Mouse (Mus musculus) embryonic facial prominence, embryonic 10.5 days (tissue): Measurements from ENCODE around the gene Pcif1. TPM values are rescaled to one million over a fixed set of nuclear protein-coding genes. Genes with fewer than 3 reads are reported as not detected.
A peak's percentile ranks its signal among the peaks of the same experiment; 100 is the strongest.
"Not testable (repeated sequence)": the region's sequence is repeated elsewhere in the genome, so short reads cannot be mapped to it uniquely, and the experiment has no call there.

Experiments used
- DNase-seq: peaks from one replicate; pipeline ENCODE4 v3.0.0-alpha.2; 2017; ENCODE audit warnings: low spot score
- H3K27ac ChIP-seq: fragments of 300-500 bp; sonication (generic); replicated peaks from 2 replicates; pipeline ENCODE4 v1.5.1; 2016; ENCODE audit warnings: mild to moderate bottlenecking
- H3K27me3 ChIP-seq: fragments of 300-500 bp; sonication (generic); replicated peaks from 2 replicates; pipeline ENCODE4 v1.6.1; 2016; ENCODE audit warnings: low read depth, mild to moderate bottlenecking; ENCODE audit not compliant: poor library complexity, severe bottlenecking
- H3K36me3 ChIP-seq: fragments of 300-500 bp; sonication (generic); replicated peaks from 2 replicates; pipeline ENCODE4 v1.6.1; 2016; ENCODE audit warnings: mild to moderate bottlenecking, moderate library complexity
- H3K4me1 ChIP-seq: fragments of 300-500 bp; sonication (generic); 2 replicates; pipeline ENCODE4 v1.6.1; 2016
- H3K4me3 ChIP-seq: fragments of 300-500 bp; sonication (generic); 2 replicates; pipeline ENCODE4 v1.5.1; 2016; ENCODE audit warnings: mild to moderate bottlenecking, moderate library complexity
- H3K9me3 ChIP-seq: fragments of 300-500 bp; sonication (generic); 2 replicates; pipeline ENCODE4 v1.6.1; 2016; ENCODE audit warnings: mild to moderate bottlenecking
- WGBS: fragments of 180-500 bp; shearing (Covaris S2); methylation state at CpG from one replicate; pipeline ENCODE4 v1.1.7; 2016; 5-methylcytosine and 5-hydroxymethylcytosine counted together
- polyA plus RNA-seq: library from polyadenylated mRNA; unstranded; fragments of >200 nt; fragmentation: Nextera tagmentation; extraction: Ambion mirVana; gene quantifications from 2 replicates; pipeline ENCODE4 v1.2.1, GENCODE M21; 2016

Pcif1 gene
- polyA plus RNA-seq, result 77.2 and 81.2 TPM in 2 replicates

DNA sequence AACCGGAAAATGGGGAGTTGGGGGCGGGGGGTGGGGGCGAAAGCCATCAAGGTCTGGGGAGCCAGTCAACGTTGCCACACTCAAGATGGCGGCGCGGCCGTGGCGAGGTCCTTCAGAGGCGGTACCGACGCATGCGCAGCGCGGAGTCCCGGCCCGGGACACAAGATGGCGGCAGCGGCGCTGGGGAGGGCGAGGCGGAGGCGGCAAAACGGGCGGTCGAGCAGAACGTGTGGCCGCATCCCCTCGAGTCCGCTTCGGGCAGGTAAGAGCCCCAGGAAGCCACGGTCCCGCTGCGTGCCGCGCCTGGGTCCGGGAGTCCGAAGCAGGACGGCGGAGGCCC lies at the start of gene Pcif1:
Pcif1 (plus strand) TSS at position 77 of the 340 bp plus-strand sequence.
- peak; percentile 96 for DNase-seq
- Histone ChIP-seq H3K4me1 (peaks cover 38% of the 10 kb centered on the region), H3K27ac (peak within 1 kb of the TSS; percentile 100), H3K36me3 (peaks cover 26% of the 10 kb centered on the region), H3K9me3 (no peaks in the 10 kb centered on the region), H3K4me3 (peak within 1 kb of the TSS; percentile 90), H3K27me3 (no peaks in the 10 kb centered on the region)
- WGBS, result under 1% methylated on average over 40 of the region's 40 CpGs

DNA sequence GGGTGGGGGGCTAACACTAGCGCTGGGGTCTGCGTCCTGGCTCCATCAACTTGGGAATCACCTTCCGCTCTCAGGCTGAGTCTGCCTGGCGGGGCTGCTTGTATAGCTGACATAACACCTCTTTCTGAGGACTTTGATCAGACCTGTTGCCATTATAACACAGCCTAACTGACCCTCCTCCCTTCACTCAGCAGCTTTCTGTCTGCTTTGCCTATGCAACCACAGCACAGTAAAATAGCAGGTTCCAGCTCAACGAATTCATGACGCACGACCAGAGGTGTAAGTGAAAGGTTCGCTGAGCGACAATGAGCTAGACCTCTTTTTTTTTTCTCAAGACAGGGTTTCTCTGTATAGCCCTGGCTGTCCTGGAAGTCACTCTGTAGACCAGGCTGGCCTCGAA lies 48.1 kb upstream of the Pcif1 start:
- 90% methylated on average over 10 of the region's 10 CpGs for WGBS

DNA sequence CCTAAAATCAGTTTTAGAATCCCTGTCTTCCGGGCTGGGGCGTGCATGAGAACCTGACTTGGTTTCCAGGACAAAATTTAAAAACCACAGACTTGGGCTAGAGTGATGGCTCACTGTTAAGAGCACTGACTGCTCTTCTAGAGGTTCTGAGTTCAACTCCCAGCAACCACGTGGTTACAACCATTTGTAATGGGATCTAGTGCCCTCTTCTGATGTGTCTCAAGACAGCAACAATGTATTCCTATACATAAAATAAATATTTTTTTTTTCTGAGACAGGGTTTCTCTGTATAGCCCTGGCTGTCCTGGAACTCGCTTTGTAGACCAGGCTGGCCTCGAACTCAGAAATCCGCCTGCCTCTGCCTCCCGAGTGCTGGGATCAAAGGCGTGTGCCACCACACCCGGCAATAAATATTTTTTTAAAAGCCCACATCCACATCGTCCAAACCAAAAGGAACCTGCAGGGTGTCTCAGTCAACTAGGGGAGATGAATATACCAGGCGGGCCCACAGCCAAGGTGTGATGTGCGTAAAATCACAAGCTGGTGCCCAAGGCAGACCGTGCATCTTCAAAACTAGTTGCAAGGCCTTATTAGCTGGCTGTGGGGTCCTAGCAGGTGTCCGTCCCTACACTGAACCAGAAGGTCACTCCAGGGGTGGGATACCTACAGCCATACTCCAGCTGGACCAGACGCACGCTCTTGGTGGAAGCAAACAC lies 46.9 kb upstream of the Pcif1 start:
- Histone ChIP-seq H3K27me3 (no peaks in the 10 kb centered on the region), H3K36me3 (peaks cover 38% of the 10 kb centered on the region), H3K4me3 (peak overlapping the region; percentile 71), H3K9me3 (no peaks in the 10 kb centered on the region), H3K4me1 (peaks cover 28% of the 10 kb centered on the region), H3K27ac (peak overlapping the region; percentile 92)
- DNase-seq, result no peak
- WGBS, result 67% methylated on average over 16 of the region's 16 CpGs

More for the DNA sequence above, 48.1 kb upstream of the Pcif1 start:
- no peak for DNase-seq
- Histone ChIP-seq H3K4me3 (no peak overlapping the region; the same call in 1 of the 2 replicates), H3K36me3 (peaks cover 39% of the 10 kb centered on the region), H3K27me3 (no peaks in the 10 kb centered on the region), H3K9me3 (no peaks in the 10 kb centered on the region), H3K4me1 (peaks cover 28% of the 10 kb centered on the region), H3K27ac (no peak overlapping the region)

DNA sequence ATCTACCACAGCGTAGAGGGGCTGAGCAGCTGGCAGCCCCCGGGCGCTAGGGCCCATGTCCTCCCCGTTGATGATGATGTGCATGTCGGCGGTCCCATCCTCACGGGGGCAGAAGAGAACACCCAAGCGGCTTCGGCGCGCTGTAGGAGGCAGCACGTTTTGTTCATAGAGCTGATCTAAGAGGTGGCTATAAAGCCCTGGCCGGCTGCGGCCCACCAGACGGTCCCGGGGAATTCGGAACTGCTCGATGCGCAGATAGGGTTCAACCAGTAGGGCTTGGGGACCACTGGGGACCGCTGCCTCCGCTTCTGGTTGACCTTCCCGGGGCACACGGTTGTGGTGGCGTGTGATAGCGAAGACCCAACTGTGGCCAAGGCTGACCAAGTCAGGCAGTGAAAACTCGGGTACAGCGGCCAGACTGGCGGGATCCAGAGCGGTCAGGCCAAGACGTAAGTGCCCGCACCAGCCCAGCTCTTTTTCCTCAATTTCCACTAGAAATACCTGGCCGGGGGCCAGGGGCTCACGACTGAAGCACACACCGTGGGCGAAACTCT lies 46.3 kb upstream of the Pcif1 start, which contains the start of gene Ctsa:
Ctsa (plus strand) TSS at position 126 of the 554 bp plus-strand sequence.
- Histone ChIP-seq H3K9me3 (no peaks in the 10 kb centered on the region), H3K27ac (peak within 1 kb of the TSS; percentile 92), H3K4me1 (peaks cover 28% of the 10 kb centered on the region), H3K36me3 (peaks cover 38% of the 10 kb centered on the region), H3K27me3 (no peaks in the 10 kb centered on the region), H3K4me3 (peak within 1 kb of the TSS; percentile 71)
- WGBS, result under 1% methylated on average over 35 of the region's 35 CpGs
- DNase-seq, result peak; percentile 82

DNA sequence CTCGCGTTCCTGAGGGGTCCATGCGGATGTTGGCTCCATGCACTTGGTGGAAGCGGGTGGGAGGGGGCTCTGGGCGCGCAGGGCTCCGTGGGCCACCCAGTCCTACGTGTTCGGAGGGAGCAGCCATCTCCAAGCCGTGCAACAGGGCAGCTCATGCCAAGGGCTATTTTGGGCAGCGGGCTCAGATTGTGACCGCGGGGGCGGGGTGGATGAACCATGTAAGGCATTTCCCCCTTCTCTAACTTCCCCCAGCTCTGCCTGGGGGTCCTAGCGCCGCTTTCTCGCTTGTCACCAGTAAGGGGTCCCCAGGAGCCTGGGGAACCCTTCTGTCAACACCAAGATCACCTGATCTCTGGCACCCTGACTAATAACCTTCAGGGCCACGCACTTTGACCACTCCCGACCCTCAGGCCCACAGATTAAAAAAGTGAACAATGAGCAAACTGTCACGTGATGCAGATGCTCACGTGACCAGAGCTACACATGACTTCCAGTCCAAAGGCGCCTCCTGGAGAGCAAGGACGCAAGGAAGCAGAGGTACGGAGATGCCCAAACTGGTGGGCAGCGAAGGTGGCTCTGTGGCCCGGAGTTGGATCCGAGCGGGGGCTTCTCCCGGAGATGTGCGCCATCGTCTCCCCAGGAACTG lies 45.7 kb upstream of the Pcif1 start, which contains the start of gene Neurl2:
Neurl2 (minus strand) TSS at position 143 of the 646 bp plus-strand sequence.
- peak within 1 kb of the TSS; percentile 71 for H3K4me3 ChIP-seq
- DNase-seq, result peak; percentile 92
- H3K27ac ChIP-seq, result peak within 1 kb of the TSS; percentile 92
- peaks cover 38% of the 10 kb centered on the region for H3K36me3 ChIP-seq
- WGBS, result under 1% methylated on average over 31 of the region's 31 CpGs
- no peaks in the 10 kb centered on the region for H3K9me3 ChIP-seq
- peaks cover 28% of the 10 kb centered on the region for H3K4me1 ChIP-seq
- H3K27me3 ChIP-seq, result no peaks in the 10 kb centered on the region

DNA sequence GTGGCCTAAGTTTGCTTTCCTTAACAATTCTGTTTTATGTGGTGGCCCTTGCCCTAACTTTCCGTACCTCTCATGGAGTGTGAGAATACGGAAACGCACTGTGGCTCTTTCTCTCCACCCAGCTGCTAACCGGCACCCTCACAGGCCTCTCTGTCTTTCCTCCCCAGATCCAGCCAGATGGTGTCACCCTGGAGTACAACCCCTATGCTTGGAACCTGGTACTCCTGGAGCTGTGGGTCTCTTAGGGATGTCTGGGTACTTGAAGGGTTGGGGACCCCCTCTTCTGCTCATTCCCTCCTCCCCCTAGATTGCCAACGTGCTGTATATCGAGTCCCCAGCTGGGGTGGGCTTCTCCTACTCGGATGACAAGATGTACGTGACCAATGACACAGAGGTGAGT lies 44.6 kb upstream of the Pcif1 start:
- no peak for DNase-seq
- peaks cover 28% of the 10 kb centered on the region for H3K4me1 ChIP-seq
- no peaks in the 10 kb centered on the region for H3K9me3 ChIP-seq
- H3K4me3 ChIP-seq, result peak overlapping the region; percentile 71
- H3K36me3 ChIP-seq, result peaks cover 42% of the 10 kb centered on the region
- WGBS, result 44% methylated on average over 8 of the region's 8 CpGs
- H3K27me3 ChIP-seq, result no peaks in the 10 kb centered on the region
- H3K27ac ChIP-seq, result peak overlapping the region; percentile 92; the same call in 1 of the 2 replicates

DNA sequence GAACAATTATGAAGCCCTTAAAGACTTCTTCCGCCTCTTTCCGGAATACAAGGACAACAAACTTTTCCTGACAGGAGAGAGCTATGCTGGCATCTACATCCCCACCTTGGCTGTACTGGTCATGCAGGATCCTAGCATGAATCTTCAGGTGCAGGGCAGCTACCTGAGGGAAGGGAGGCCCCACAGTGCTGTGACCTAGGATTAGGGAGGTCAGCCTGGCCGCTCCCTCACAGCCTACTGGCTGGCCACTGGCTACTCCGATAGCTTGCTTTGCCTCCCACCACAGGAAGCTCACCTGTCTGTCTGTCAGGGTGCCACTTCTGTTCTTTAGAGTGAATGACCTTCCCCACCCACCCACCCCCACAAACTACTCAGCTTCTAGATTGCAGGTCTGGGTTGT lies 43.9 kb upstream of the Pcif1 start:
- Histone ChIP-seq H3K27ac (no peak overlapping the region), H3K4me1 (peaks cover 28% of the 10 kb centered on the region), H3K36me3 (peaks cover 49% of the 10 kb centered on the region), H3K9me3 (no peaks in the 10 kb centered on the region), H3K27me3 (no peaks in the 10 kb centered on the region), H3K4me3 (peak overlapping the region; percentile 71)
- DNase-seq, result no peak
- 92% methylated on average over 4 of the region's 4 CpGs for WGBS

DNA sequence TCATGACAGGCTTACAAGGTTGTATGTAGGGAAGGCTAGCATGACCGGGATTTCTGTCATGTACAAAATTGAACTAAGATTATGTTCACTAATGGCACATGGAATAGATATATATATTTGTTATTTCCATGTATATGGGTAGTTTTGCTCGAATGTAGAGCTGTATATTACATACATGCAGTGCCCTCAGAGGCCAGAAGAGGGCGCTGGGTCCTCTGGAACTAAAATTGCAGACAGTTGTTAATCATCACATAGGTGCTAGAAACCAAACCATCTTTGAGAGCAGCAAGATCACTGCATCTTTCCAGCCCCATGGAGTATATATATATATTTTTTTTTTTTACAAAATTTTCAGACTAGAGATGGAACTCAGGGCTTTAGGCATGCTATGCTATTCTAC lies 33.3 kb upstream of the Pcif1 start:
- peaks cover 41% of the 10 kb centered on the region for H3K36me3 ChIP-seq
- no peak for DNase-seq
- H3K27ac ChIP-seq, result no peak overlapping the region
- no peaks in the 10 kb centered on the region for H3K4me1 ChIP-seq
- no peak overlapping the region for H3K4me3 ChIP-seq
- H3K27me3 ChIP-seq, result no peaks in the 10 kb centered on the region
- WGBS, result 53% methylated on average over 3 of the region's 3 CpGs
- H3K9me3 ChIP-seq, result no peaks in the 10 kb centered on the region

DNA sequence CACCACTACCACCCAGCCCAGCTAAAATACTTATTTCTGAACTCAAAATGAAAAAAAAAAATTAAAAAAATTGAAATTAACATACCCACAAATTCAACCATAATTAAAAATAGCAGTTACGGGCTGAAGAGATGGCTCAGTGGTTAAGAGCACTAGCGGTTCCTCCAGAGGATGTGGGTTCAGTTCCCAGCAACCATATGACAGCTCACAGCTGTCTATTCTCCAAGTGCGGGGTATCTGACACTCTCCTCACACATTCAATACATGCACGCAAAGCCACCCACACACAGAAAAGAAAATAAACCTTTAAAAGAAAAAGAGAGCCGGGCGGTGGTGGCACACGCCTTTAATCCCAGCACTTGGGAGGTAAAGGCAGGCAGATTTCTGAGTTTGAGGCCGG lies 29.0 kb upstream of the Pcif1 start:
- 88% methylated on average over 8 of the region's 8 CpGs for WGBS
- H3K27ac ChIP-seq, result no peak overlapping the region
- no peak for DNase-seq
- H3K4me3 ChIP-seq, result no peak overlapping the region
- peaks cover 5% of the 10 kb centered on the region for H3K4me1 ChIP-seq
- no peaks in the 10 kb centered on the region for H3K9me3 ChIP-seq
- H3K36me3 ChIP-seq, result peaks cover 44% of the 10 kb centered on the region
- H3K27me3 ChIP-seq, result peaks cover 14% of the 10 kb centered on the region

DNA sequence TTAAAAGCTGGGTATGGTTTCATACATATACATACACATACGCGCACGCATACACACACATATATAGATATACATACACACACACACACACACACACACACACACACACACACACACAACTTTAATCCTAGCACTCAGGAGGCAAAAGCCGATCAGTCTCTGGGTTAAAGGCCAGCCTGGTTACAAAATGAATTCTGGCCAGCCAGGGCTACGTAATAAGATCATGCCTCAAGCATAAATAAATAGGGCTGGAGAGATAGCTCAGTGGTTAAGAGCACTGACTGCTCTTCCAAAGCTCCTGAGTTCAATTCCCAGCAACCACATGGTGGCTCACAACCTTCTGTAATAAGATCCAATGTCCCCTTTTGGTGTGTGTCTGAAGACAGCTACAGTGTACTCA lies 23.5 kb upstream of the Pcif1 start:
- Histone ChIP-seq H3K4me3 (peak overlapping the region; percentile 66; the same call in 1 of the 2 replicates), H3K36me3 (peaks cover 21% of the 10 kb centered on the region), H3K27me3 (peaks cover 64% of the 10 kb centered on the region), H3K4me1 (peaks cover 54% of the 10 kb centered on the region)
- H3K9me3 ChIP-seq, DNase-seq, H3K27ac ChIP-seq: not testable (repeated sequence)
- 80% methylated on average over 5 of the region's 5 CpGs for WGBS

DNA sequence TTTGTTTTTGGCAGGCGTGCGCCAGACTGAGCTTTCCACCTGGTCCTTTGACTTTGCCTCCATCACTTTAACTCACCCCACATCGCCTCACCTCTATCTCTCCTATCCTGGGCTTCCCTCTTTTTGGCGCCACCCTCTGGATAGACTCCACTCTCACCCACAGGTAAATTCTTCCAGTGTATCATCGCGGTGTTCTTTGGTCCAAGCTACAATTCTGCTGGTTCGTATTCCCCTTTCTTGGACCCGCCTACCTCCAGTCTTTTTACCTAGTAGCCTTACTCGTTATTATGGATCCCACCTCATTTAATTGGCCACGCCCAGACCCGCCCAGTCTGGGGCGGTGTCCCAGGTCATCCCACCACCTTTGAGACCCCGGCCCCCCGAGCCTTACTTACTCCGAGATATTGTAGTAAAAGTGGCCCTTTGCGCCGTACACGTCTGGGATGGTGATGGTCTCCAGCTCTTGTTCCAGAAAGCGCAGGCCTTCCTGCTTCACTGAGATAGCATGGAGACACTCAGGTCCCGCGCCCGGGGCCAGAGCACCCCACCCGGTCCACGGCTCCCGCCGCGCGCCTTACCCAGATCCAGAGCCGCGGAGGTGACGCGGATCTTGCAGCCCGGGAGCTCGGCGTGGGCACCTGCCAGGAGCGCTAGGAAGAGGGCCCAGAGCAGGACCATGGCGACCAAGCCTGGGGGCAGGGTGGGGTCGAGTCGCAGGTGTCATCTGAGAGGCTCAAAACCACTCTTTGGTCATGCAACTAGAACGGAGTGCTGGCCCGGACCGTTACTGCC lies 22.6 kb upstream of the Pcif1 start:
- peak overlapping the region; percentile 66 for H3K4me3 ChIP-seq
- WGBS, result 1% methylated on average over 42 of the region's 42 CpGs
- peak overlapping the region; percentile 80 for H3K27ac ChIP-seq
- DNase-seq, result peak; percentile 59
- peaks cover 12% of the 10 kb centered on the region for H3K36me3 ChIP-seq
- H3K4me1 ChIP-seq, result peaks cover 55% of the 10 kb centered on the region
- H3K27me3 ChIP-seq, result peaks cover 71% of the 10 kb centered on the region
- H3K9me3 ChIP-seq, result no peaks in the 10 kb centered on the region
